Mouse (Mus musculus): ENCODE measurements at regions not wholly inside any gene's neighbourhood (a gene's known extent, or its start where the extent isn't known, plus 50 kb on each side); places are given as distances from the start of the nearest gene placed in this dataset.

- no peak for DNase-seq
- TF ChIP-seq CTCF (IDR thresholded peaks at IDR 0.05; ENCODE audit: borderline replicate concordance, control insufficient read depth, extremely low read depth, insufficient read depth, low read length, poor library complexity) (no peak), POLR2A (IDR thresholded peaks at IDR 0.05; ENCODE audit: control insufficient read depth, extremely low read depth, insufficient read depth, low read length, poor library complexity) (no peak)
- 94% methylated on average over 2 of the region's 2 CpGs for WGBS
- Histone ChIP-seq H3K36me3 (ENCODE audit: control insufficient read depth, insufficient read depth, low read length) (no peaks in the 10 kb centered on the region), H3K27me3 (ENCODE audit: control insufficient read depth, insufficient read depth, low read length) (no peaks in the 10 kb centered on the region), H3K27ac (ENCODE audit: control insufficient read depth, insufficient read depth, low read length) (no peak overlapping the region), H3K4me3 (ENCODE audit: control insufficient read depth, insufficient read depth, low read length) (no peak overlapping the region), H3K4me1 (replicated peaks; ENCODE audit: control insufficient read depth, insufficient read depth, low read length) (no peaks in the 10 kb centered on the region)
Measured at GRCm38 (mm10) chr8:86212461-86212860, 368.0 kb downstream of the Abcc12 start.

GRCm38 (mm10) chr8:86208812-86209262, 368.1 kb downstream of the Phkb start:
- Histone ChIP-seq H3K36me3 (ENCODE audit: control insufficient read depth, insufficient read depth, low read length) (no peaks in the 10 kb centered on the region), H3K4me1 (replicated peaks; ENCODE audit: control insufficient read depth, insufficient read depth, low read length) (no peaks in the 10 kb centered on the region), H3K27ac (ENCODE audit: control insufficient read depth, insufficient read depth, low read length) (no peak overlapping the region), H3K27me3 (ENCODE audit: control insufficient read depth, insufficient read depth, low read length) (no peaks in the 10 kb centered on the region), H3K4me3 (ENCODE audit: control insufficient read depth, insufficient read depth, low read length) (no peak overlapping the region)
- no peak for DNase-seq
- 88% methylated on average over 5 of the region's 5 CpGs for WGBS
- TF ChIP-seq CTCF (IDR thresholded peaks at IDR 0.05; ENCODE audit: borderline replicate concordance, control insufficient read depth, extremely low read depth, insufficient read depth, low read length, poor library complexity) (no peak), POLR2A (IDR thresholded peaks at IDR 0.05; ENCODE audit: control insufficient read depth, extremely low read depth, insufficient read depth, low read length, poor library complexity) (no peak)

- no peak for DNase-seq
- H3K4me1 ChIP-seq (replicated peaks; ENCODE audit: control insufficient read depth, insufficient read depth, low read length): no peaks in the 10 kb centered on the region
- H3K4me3 ChIP-seq (ENCODE audit: control insufficient read depth, insufficient read depth, low read length): no peak overlapping the region
- H3K27ac ChIP-seq (ENCODE audit: control insufficient read depth, insufficient read depth, low read length): no peak overlapping the region
- 0 out of 2 replicates have a peak, but pooled peaks cover 2% of the 10 kb centered on the region for H3K27me3 ChIP-seq (ENCODE audit: control insufficient read depth, insufficient read depth, low read length)
- WGBS: 65% methylated on average over 6 of the region's 6 CpGs
- TF ChIP-seq POLR2A (IDR thresholded peaks at IDR 0.05; ENCODE audit: control insufficient read depth, extremely low read depth, insufficient read depth, low read length, poor library complexity) (no peak), CTCF (IDR thresholded peaks at IDR 0.05; ENCODE audit: borderline replicate concordance, control insufficient read depth, extremely low read depth, insufficient read depth, low read length, poor library complexity) (no peak)
- H3K36me3 ChIP-seq (ENCODE audit: control insufficient read depth, insufficient read depth, low read length): no peaks in the 10 kb centered on the region
Measured at GRCm38 (mm10) chr8:86204421-86205229, 363.9 kb downstream of the Phkb start.

GRCm38 (mm10) chr8:86203107-86203506, 362.3 kb downstream of the Phkb start:
- no peak for DNase-seq
- Histone ChIP-seq H3K27me3 (ENCODE audit: control insufficient read depth, insufficient read depth, low read length) (0 out of 2 replicates have a peak, but pooled peaks cover 2% of the 10 kb centered on the region), H3K4me1 (replicated peaks; ENCODE audit: control insufficient read depth, insufficient read depth, low read length) (no peaks in the 10 kb centered on the region), H3K27ac (ENCODE audit: control insufficient read depth, insufficient read depth, low read length) (no peak overlapping the region), H3K4me3 (ENCODE audit: control insufficient read depth, insufficient read depth, low read length) (no peak overlapping the region), H3K36me3 (ENCODE audit: control insufficient read depth, insufficient read depth, low read length) (no peaks in the 10 kb centered on the region)
- TF ChIP-seq CTCF (IDR thresholded peaks at IDR 0.05; ENCODE audit: borderline replicate concordance, control insufficient read depth, extremely low read depth, insufficient read depth, low read length, poor library complexity) (no peak), POLR2A (IDR thresholded peaks at IDR 0.05; ENCODE audit: control insufficient read depth, extremely low read depth, insufficient read depth, low read length, poor library complexity) (no peak)
- WGBS: 28% methylated on average over 9 of the region's 9 CpGs

GRCm38 (mm10) chr8:86201830-86202229, 361.1 kb downstream of the Phkb start:
- 88% methylated on average over 4 of the region's 4 CpGs for WGBS

GRCm38 (mm10) chr8:86192262-86192661, 351.5 kb downstream of the Phkb start:
- no peak for TF ChIP-seq CTCF (IDR thresholded peaks at IDR 0.05; ENCODE audit: borderline replicate concordance, control insufficient read depth, extremely low read depth, insufficient read depth, low read length, poor library complexity)
- no peak for TF ChIP-seq POLR2A (IDR thresholded peaks at IDR 0.05; ENCODE audit: control insufficient read depth, extremely low read depth, insufficient read depth, low read length, poor library complexity)
- 94% methylated on average over 4 of the region's 4 CpGs for WGBS

More at GRCm38 (mm10) chr8:86201830-86202229, 361.1 kb downstream of the Phkb start:
- DNase-seq: no peak
- Histone ChIP-seq H3K27me3 (ENCODE audit: control insufficient read depth, insufficient read depth, low read length) (0 out of 2 replicates have a peak, but pooled peaks cover 2% of the 10 kb centered on the region), H3K27ac (ENCODE audit: control insufficient read depth, insufficient read depth, low read length) (no peak overlapping the region), H3K36me3 (ENCODE audit: control insufficient read depth, insufficient read depth, low read length) (no peaks in the 10 kb centered on the region), H3K4me3 (ENCODE audit: control insufficient read depth, insufficient read depth, low read length) (no peak overlapping the region), H3K4me1 (replicated peaks; ENCODE audit: control insufficient read depth, insufficient read depth, low read length) (no peaks in the 10 kb centered on the region)
- TF ChIP-seq POLR2A (IDR thresholded peaks at IDR 0.05; ENCODE audit: control insufficient read depth, extremely low read depth, insufficient read depth, low read length, poor library complexity) (no peak), CTCF (IDR thresholded peaks at IDR 0.05; ENCODE audit: borderline replicate concordance, control insufficient read depth, extremely low read depth, insufficient read depth, low read length, poor library complexity) (no peak)

More at GRCm38 (mm10) chr8:86192262-86192661, 351.5 kb downstream of the Phkb start:
- Histone ChIP-seq H3K4me1 (replicated peaks; ENCODE audit: control insufficient read depth, insufficient read depth, low read length) (no peaks in the 10 kb centered on the region), H3K4me3 (ENCODE audit: control insufficient read depth, insufficient read depth, low read length) (no peak overlapping the region), H3K36me3 (ENCODE audit: control insufficient read depth, insufficient read depth, low read length) (no peaks in the 10 kb centered on the region), H3K27me3 (ENCODE audit: control insufficient read depth, insufficient read depth, low read length) (no peaks in the 10 kb centered on the region), H3K27ac (ENCODE audit: control insufficient read depth, insufficient read depth, low read length) (no peak overlapping the region)
- no peak for DNase-seq

All from thymus, adult 2 months (tissue).